Mouse (Mus musculus): ENCODE measurements at regions not wholly inside any gene's neighbourhood (a gene's known extent, or its start where the extent isn't known, plus 50 kb on each side); places are given as distances from the start of the nearest gene placed in this dataset.

GRCm38 (mm10) chr1:22901018-22901625, 95.3 kb upstream of the Rims1 start:
- Histone ChIP-seq H3K27ac (no peak overlapping the region), H3K4me1 (no peaks in the 10 kb centered on the region), H3K4me3 (no peak overlapping the region), H3K36me3 (no peaks in the 10 kb centered on the region), H3K9me3 (no peaks in the 10 kb centered on the region), H3K27me3 (ENCODE audit: insufficient read depth, poor library complexity, severe bottlenecking) (no peaks in the 10 kb centered on the region)
- 63% methylated on average over 5 of the region's 5 CpGs for WGBS
- DNase-seq (ENCODE audit: low spot score), result no peak

GRCm38 (mm10) chr1:22895099-22895498, 89.3 kb upstream of the Rims1 start:
- Histone ChIP-seq H3K4me1 (no peaks in the 10 kb centered on the region), H3K27ac (no peak overlapping the region), H3K9me3 (no peaks in the 10 kb centered on the region), H3K36me3 (no peaks in the 10 kb centered on the region), H3K27me3 (ENCODE audit: insufficient read depth, poor library complexity, severe bottlenecking) (no peaks in the 10 kb centered on the region), H3K4me3 (no peak overlapping the region)
- DNase-seq (ENCODE audit: low spot score), result no peak
- WGBS, result 73% methylated on average over 3 of the region's 3 CpGs

- Histone ChIP-seq H3K4me3 (no peak overlapping the region), H3K4me1 (no peaks in the 10 kb centered on the region), H3K27me3 (ENCODE audit: insufficient read depth, poor library complexity, severe bottlenecking) (no peaks in the 10 kb centered on the region), H3K9me3 (no peaks in the 10 kb centered on the region), H3K27ac (no peak overlapping the region), H3K36me3 (no peaks in the 10 kb centered on the region)
- WGBS, result 46% methylated on average over 3 of the region's 3 CpGs
- no peak for DNase-seq (ENCODE audit: low spot score)
Observed at GRCm38 (mm10) chr1:22862985-22863384, 57.2 kb upstream of the Rims1 start.

Measured in heart, embryonic 10.5 days (tissue).